Mouse (Mus musculus) midbrain, postnatal 0 days (tissue): ENCODE measurements at regions not wholly inside any gene's neighbourhood (a gene's known extent, or its start where the extent isn't known, plus 50 kb on each side); places are given as distances from the start of the nearest gene placed in this dataset.

Source experiments
- ATAC-seq: fragments of 200-750 bp; cut with Nextera tagmentation; 2 replicates; pipeline ENCODE4 v1.8.0; 2017; ENCODE audit warnings: moderate number of reproducible peaks, mild to moderate bottlenecking, moderate TSS enrichment, moderate library complexity; ENCODE audit not compliant: low FRiP score
- DNase-seq: peaks from one replicate; pipeline ENCODE4 v3.0.0-alpha.2; 2015; ENCODE audit warnings: low spot score
- H3K27ac ChIP-seq: fragments of 300-500 bp; sonication (generic); 2 replicates; pipeline ENCODE4 v1.5.1; 2014; ENCODE audit warnings: low read depth, mild to moderate bottlenecking, low read length, mixed read lengths
- H3K27me3 ChIP-seq: fragments of 300-500 bp; sonication (generic); 2 replicates; pipeline ENCODE4 v1.6.1; 2014; ENCODE audit warnings: low read length, control low read depth, mixed read lengths; ENCODE audit not compliant: insufficient read depth
- H3K36me3 ChIP-seq: fragments of 300-500 bp; sonication (generic); 2 replicates; pipeline ENCODE4 v1.6.1; 2014; ENCODE audit warnings: low read length, control low read depth, mixed read lengths; ENCODE audit not compliant: insufficient read depth
- H3K4me1 ChIP-seq: fragments of 300-500 bp; sonication (generic); 2 replicates; pipeline ENCODE4 v1.6.1; 2014; ENCODE audit warnings: mild to moderate bottlenecking, control low read depth, antibody characterized with exemption, low read length, mixed read lengths; ENCODE audit not compliant: insufficient read depth
- H3K4me2 ChIP-seq: fragments of 300-500 bp; sonication (generic); 2 replicates; pipeline ENCODE4 v1.6.1; 2014; ENCODE audit warnings: low read depth, mild to moderate bottlenecking, low read length, mixed read lengths; ENCODE audit not compliant: poor library complexity, severe bottlenecking
- H3K4me3 ChIP-seq: fragments of 300-500 bp; sonication (generic); 2 replicates; pipeline ENCODE4 v1.5.1; 2014; ENCODE audit warnings: low read depth, mild to moderate bottlenecking, low read length, moderate library complexity
- H3K9ac ChIP-seq: fragments of 300-500 bp; sonication (generic); replicated peaks from 2 replicates; pipeline ENCODE4 v1.6.1; 2014; ENCODE audit warnings: mild to moderate bottlenecking, low read length, moderate library complexity, mixed read lengths; ENCODE audit not compliant: poor library complexity, severe bottlenecking
- H3K9me3 ChIP-seq: fragments of 300-500 bp; sonication (generic); 2 replicates; pipeline ENCODE4 v1.6.1; 2016; ENCODE audit warnings: low read length, control low read depth
- CTCF ChIP-seq: IDR thresholded peaks from 2 replicates; pipeline ENCODE4 v1.5.1; 2016; ENCODE audit warnings: antibody characterized with exemption, mild to moderate bottlenecking
- WGBS: fragments of 180-500 bp; shearing (Covaris S2); extraction: QIAGEN DNeasy Blood & Tissue Kit; methylation state at CpG from one replicate; pipeline ENCODE4 v1.1.7; 2014; 5-methylcytosine and 5-hydroxymethylcytosine counted together

- no peak overlapping the region for H3K27ac ChIP-seq
- H3K27me3 ChIP-seq = no peaks in the 10 kb centered on the region
- no peak overlapping the region for H3K4me2 ChIP-seq
- no peaks in the 10 kb centered on the region for H3K36me3 ChIP-seq
- TF ChIP-seq CTCF = no peak
- no peak overlapping the region for H3K4me3 ChIP-seq
- H3K9me3 ChIP-seq = no peaks in the 10 kb centered on the region
- WGBS = 71% methylated on average over 1 of the region's 1 CpGs
- H3K9ac ChIP-seq = no peak overlapping the region
- no peaks in the 10 kb centered on the region for H3K4me1 ChIP-seq
- no peak for ATAC-seq
- DNase-seq = no peak
Observed at GRCm38 (mm10) chr9:116399296-116399695, 224.1 kb upstream of the Tgfbr2 start.

- DNase-seq (peak; percentile 42), ATAC-seq (no peak)
- no peak for TF ChIP-seq CTCF
- H3K4me2 ChIP-seq = no peak overlapping the region
- H3K27me3 ChIP-seq = no peaks in the 10 kb centered on the region
- H3K4me3 ChIP-seq = no peak overlapping the region
- H3K9me3 ChIP-seq = no peaks in the 10 kb centered on the region
- H3K27ac ChIP-seq = no peak overlapping the region
- no peak overlapping the region for H3K9ac ChIP-seq
- H3K36me3 ChIP-seq = no peaks in the 10 kb centered on the region
- WGBS = 68% methylated on average over 8 of the region's 8 CpGs
- no peaks in the 10 kb centered on the region for H3K4me1 ChIP-seq
Observed at GRCm38 (mm10) chr9:116392258-116392657, 217.1 kb upstream of the Tgfbr2 start.

GRCm38 (mm10) chr9:116389781-116390180 lies 214.6 kb upstream of the Tgfbr2 start:
- Histone ChIP-seq H3K4me3 (no peak overlapping the region), H3K27ac (no peak overlapping the region), H3K4me1 (no peaks in the 10 kb centered on the region), H3K4me2 (no peak overlapping the region), H3K36me3 (no peaks in the 10 kb centered on the region), H3K27me3 (no peaks in the 10 kb centered on the region), H3K9ac (no peak overlapping the region), H3K9me3 (no peaks in the 10 kb centered on the region)
- no peak for ATAC-seq
- TF ChIP-seq CTCF = peak; percentile 49
- DNase-seq = no peak
- 90% methylated on average over 3 of the region's 3 CpGs for WGBS

- Histone ChIP-seq H3K4me3 (no peak overlapping the region), H3K9me3 (no peaks in the 10 kb centered on the region), H3K9ac (no peak overlapping the region), H3K27ac (no peak overlapping the region), H3K4me2 (no peak overlapping the region), H3K36me3 (no peaks in the 10 kb centered on the region), H3K4me1 (no peaks in the 10 kb centered on the region), H3K27me3 (no peaks in the 10 kb centered on the region)
- DNase-seq (no peak), ATAC-seq (no peak)
- WGBS = 74% methylated on average over 8 of the region's 8 CpGs
- no peak for TF ChIP-seq CTCF
Observed at GRCm38 (mm10) chr9:116388863-116389262, 213.7 kb upstream of the Tgfbr2 start.

GRCm38 (mm10) chr9:116388025-116388424 lies 212.9 kb upstream of the Tgfbr2 start:
- Histone ChIP-seq H3K9ac (no peak overlapping the region), H3K4me2 (no peak overlapping the region), H3K36me3 (no peaks in the 10 kb centered on the region), H3K27ac (no peak overlapping the region), H3K27me3 (no peaks in the 10 kb centered on the region), H3K4me3 (no peak overlapping the region), H3K9me3 (no peaks in the 10 kb centered on the region), H3K4me1 (0 out of 2 replicates have a peak, but pooled peaks cover 3% of the 10 kb centered on the region)
- DNase-seq (no peak), ATAC-seq (no peak)
- 92% methylated on average over 9 of the region's 9 CpGs for WGBS
- TF ChIP-seq CTCF = no peak

- Histone ChIP-seq H3K4me3 (no peak overlapping the region), H3K9me3 (no peaks in the 10 kb centered on the region), H3K9ac (no peak overlapping the region), H3K27me3 (no peaks in the 10 kb centered on the region), H3K27ac (no peak overlapping the region), H3K4me2 (no peak overlapping the region), H3K4me1 (0 out of 2 replicates have a peak, but pooled peaks cover 3% of the 10 kb centered on the region), H3K36me3 (no peaks in the 10 kb centered on the region)
- DNase-seq (peak; percentile 58), ATAC-seq (no peak)
- TF ChIP-seq CTCF = peak; percentile 63
- 71% methylated on average over 21 of the region's 21 CpGs for WGBS
Observed at GRCm38 (mm10) chr9:116384176-116385076, 209.3 kb upstream of the Tgfbr2 start.
